Mouse (Mus musculus) MEL (cell line): Measurements from ENCODE around the gene Dyrk3. TPM values are rescaled to one million over a fixed set of nuclear protein-coding genes. Genes with fewer than 3 reads are reported as not detected.

Source experiments
- DNase-seq: peaks from one replicate; pipeline ENCODE4 v3.0.0; 2011; ENCODE audit warnings: low read depth, low spot score
- H3K27ac ChIP-seq: 2 replicates; pipeline ENCODE4 v1.5.1; 2012; ENCODE audit warnings: low read depth, mild to moderate bottlenecking, control low read depth, low read length, moderate library complexity; ENCODE audit not compliant: control insufficient read depth
- H3K27me3 ChIP-seq, 2 experiments: fragments of 150-350 bp in 1 of 2; sonication (generic) in 1 of 2; 2 replicates each; pipeline ENCODE4 v1.6.1; 2012; ENCODE audit warnings: low read length in 2 of 2, mild to moderate bottlenecking in 2 of 2, improper control_type of control experiment in 1 of 2, moderate library complexity in 1 of 2; ENCODE audit not compliant: insufficient read depth in 2 of 2, control insufficient read depth in 1 of 2
- H3K36me3 ChIP-seq, 2 experiments: 2 replicates each; pipeline ENCODE4 v1.6.1; 2012 to 2014; ENCODE audit warnings: low read length in 2 of 2, improper control_type of control experiment in 1 of 2, inconsistent platforms in 1 of 2, mild to moderate bottlenecking in 1 of 2; ENCODE audit not compliant: insufficient read depth in 2 of 2, control insufficient read depth in 1 of 2
- H3K4me1 ChIP-seq, 2 experiments: fragments of 150-350 bp in 1 of 2; sonication (generic) in 1 of 2; 2 replicates each; pipeline ENCODE4 v1.6.1; 2012; ENCODE audit warnings: low read length in 2 of 2, improper control_type of control experiment in 1 of 2, mild to moderate bottlenecking in 1 of 2; ENCODE audit not compliant: insufficient read depth in 2 of 2, control insufficient read depth in 1 of 2
- H3K4me3 ChIP-seq, 2 experiments: fragments of 150-350 bp in 1 of 2; sonication (generic) in 1 of 2; 2 replicates each; pipeline ENCODE4 v1.5.1; 2012; ENCODE audit warnings: low read depth in 2 of 2, low read length in 2 of 2, mild to moderate bottlenecking in 2 of 2, moderate library complexity in 2 of 2, control low read depth in 1 of 2, improper control_type of control experiment in 1 of 2; ENCODE audit not compliant: control insufficient read depth in 1 of 2, insufficient read depth in 1 of 2
- H3K79me2 ChIP-seq: 2 replicates; pipeline ENCODE4 v1.6.1; 2012; ENCODE audit warnings: mild to moderate bottlenecking, low read length, moderate library complexity; ENCODE audit not compliant: control insufficient read depth, poor library complexity, insufficient read depth
- H3K9ac ChIP-seq: 2 replicates; pipeline ENCODE4 v1.6.1; 2012; ENCODE audit warnings: low read depth, mild to moderate bottlenecking, control low read depth, low read length, moderate library complexity; ENCODE audit not compliant: control insufficient read depth, poor library complexity, severe bottlenecking
- H3K9me3 ChIP-seq: fragments of 150-350 bp; sonication (generic); replicated peaks from 2 replicates; pipeline ENCODE4 v1.6.1; 2012; ENCODE audit warnings: mild to moderate bottlenecking, low read length, improper control_type of control experiment, moderate library complexity; ENCODE audit not compliant: insufficient read depth
- EP300 ChIP-seq, 2 experiments: IDR thresholded peaks; 2 replicates each; pipeline ENCODE4 v1.6.1; 2011; ENCODE audit warnings: improper control_type of control experiment in 2 of 2, low read length in 2 of 2, low read depth in 1 of 2, mild to moderate bottlenecking in 1 of 2
- GATA1 ChIP-seq: IDR thresholded peaks from 2 replicates; pipeline ENCODE4 v1.6.1; 2011; ENCODE audit warnings: low read depth, low read length, improper control_type of control experiment
- MAFK ChIP-seq: IDR thresholded peaks from 2 replicates; pipeline ENCODE4 v1.6.1; 2011; ENCODE audit warnings: low read depth, mild to moderate bottlenecking, low read length, improper control_type of control experiment, borderline replicate concordance
- MAZ ChIP-seq: IDR thresholded peaks from 2 replicates; pipeline ENCODE4 v1.6.1; 2012; ENCODE audit warnings: low read depth, mild to moderate bottlenecking, inconsistent platforms, low read length, improper control_type of control experiment
- NELFE ChIP-seq: IDR thresholded peaks from 2 replicates; pipeline ENCODE4 v1.6.1; 2011; ENCODE audit warnings: low read depth, low read length, improper control_type of control experiment
- SMC3 ChIP-seq: IDR thresholded peaks from 2 replicates; pipeline ENCODE4 v1.6.1; 2011; ENCODE audit warnings: low read depth, low read length, improper control_type of control experiment
- USF1 ChIP-seq: IDR thresholded peaks from 2 replicates; pipeline ENCODE4 v1.6.1; 2014; ENCODE audit warnings: low read depth, mild to moderate bottlenecking, inconsistent platforms, low read length, improper control_type of control experiment, moderate library complexity
- ZC3H11A ChIP-seq: IDR thresholded peaks from 2 replicates; pipeline ENCODE4 v1.6.1; 2012; ENCODE audit warnings: low read depth, mild to moderate bottlenecking, inconsistent platforms, low read length, improper control_type of control experiment
- ZNF384 ChIP-seq: IDR thresholded peaks from 2 replicates; pipeline ENCODE4 v1.6.1; 2012; ENCODE audit warnings: low read depth, mild to moderate bottlenecking, inconsistent platforms, low read length, improper control_type of control experiment
- polyA plus RNA-seq, 2 experiments: library from polyadenylated mRNA; stranded (reverse) in 1 of 2; unstranded in 1 of 2; fragments of >175 nt in 1 of 2; fragments of >200 nt in 1 of 2; gene quantifications; 2 replicates each; pipeline versions ENCODE4 v1.2.1 to v1.2.4; 2012; ENCODE audit warnings: low replicate concordance in 2 of 2, low read depth in 1 of 2; ENCODE audit not compliant: insufficient read length in 2 of 2, insufficient read depth in 1 of 2, missing spikeins in 1 of 2
- total RNA-seq: library from RNA; depleted of rRNA; stranded (reverse); fragments of 300-350 nt; gene quantifications from 2 replicates; pipeline ENCODE4 v1.2.3, GENCODE M21; 2012

Dyrk3 gene
- total and polyA plus RNA-seq, 3 experiments = 8.6 to 11.8 TPM; not detected in 1

- Histone ChIP-seq H3K4me1 (no peaks in the 10 kb centered on the region), H3K9ac (no peak overlapping the region), H3K79me2 (no peaks in the 10 kb centered on the region), H3K9me3 (no peaks in the 10 kb centered on the region), H3K27ac (no peak overlapping the region), H3K27me3 (no peaks in the 10 kb centered on the region), H3K4me3 (no peak overlapping the region)
- DNase-seq = no peak
- TF ChIP-seq ZC3H11A (no peak), SMC3 (no peak), USF1 (no peak)
- TF ChIP-seq, all 39 proteins: peak for 0
- H3K36me3 ChIP-seq = peaks cover 0 to 5% of the 10 kb centered on the region in 2 experiments; a peak in 2 of 4 replicates
These were observed 29.5 kb upstream of the Dyrk3 start for GRCm38 (mm10) chr1:131167612-131168011.

GRCm38 (mm10) chr1:131164427-131164826 lies 26.3 kb upstream of the Dyrk3 start:
- Histone ChIP-seq H3K27ac (no peak overlapping the region), H3K4me1 (peaks cover 1 to 3% of the 10 kb centered on the region in 2 experiments; a peak in 2 of 4 replicates), H3K27me3 (no peaks in the 10 kb centered on the region), H3K9ac (no peak overlapping the region), H3K4me3 (no peak overlapping the region), H3K36me3 (peaks cover 2 to 4% of the 10 kb centered on the region in 2 experiments), H3K9me3 (no peaks in the 10 kb centered on the region), H3K79me2 (no peaks in the 10 kb centered on the region)
- TF ChIP-seq MAFK (no peak), MAZ (no peak), NELFE (no peak), ZNF384 (no peak)
- DNase-seq = no peak

- Histone ChIP-seq H3K9ac (no peak overlapping the region), H3K9me3 (no peaks in the 10 kb centered on the region), H3K79me2 (no peaks in the 10 kb centered on the region), H3K27ac (no peak overlapping the region), H3K4me1 (peaks cover 6 to 7% of the 10 kb centered on the region in 2 experiments; a peak in 2 of 4 replicates), H3K27me3 (no peaks in the 10 kb centered on the region), H3K36me3 (peaks cover 4 to 9% of the 10 kb centered on the region in 2 experiments), H3K4me3 (no peak overlapping the region)
- no peak for DNase-seq
- TF ChIP-seq GATA1 (no peak), EP300 (IDR thresholded peaks at IDR 0.05; ENCODE audit: low read depth in 1 of 2, low read length in 2 of 2) (no peak)
These were observed 23.0 kb upstream of the Dyrk3 start for GRCm38 (mm10) chr1:131161091-131161490.
